Mouse (Mus musculus) kidney, postnatal 4 days (tissue): ENCODE results near the gene Nenf.

Experiments
- DNase-seq, 2 experiments: peaks; one replicate each; pipeline ENCODE4 v3.0.0; 2021; ENCODE audit warnings: mixed read lengths in 2 of 2

Gene Nenf

GRCm38 (mm10) chr1:191316818-191317217, 1.2 kb downstream of the Nenf start:
- no peak for DNase-seq

- no peak for DNase-seq
Measured at GRCm38 (mm10) chr1:191313926-191314325, 4.1 kb downstream of the Nenf start.

- DNase-seq: no peak
Measured at GRCm38 (mm10) chr1:191313158-191313557, 4.8 kb downstream of the Nenf start.

GRCm38 (mm10) chr1:191312513-191312941, 5.5 kb downstream of the Nenf start:
- DNase-seq: peak; percentile 91 to 92

- DNase-seq: no peak
Measured at GRCm38 (mm10) chr1:191311296-191311898, 6.6 kb downstream of the Nenf start.

GRCm38 (mm10) chr1:191307766-191308455, 10.1 kb downstream of the Nenf start:
- no peak for DNase-seq

GRCm38 (mm10) chr1:191306316-191306715, 11.7 kb downstream of the Nenf start:
- no peak for DNase-seq

GRCm38 (mm10) chr1:191305610-191306009, 12.4 kb downstream of the Nenf start:
- peak in 1 of 2 experiments; percentile 58 for DNase-seq

GRCm38 (mm10) chr1:191304216-191304615, 13.8 kb downstream of the Nenf start:
- DNase-seq: no peak

GRCm38 (mm10) chr1:191303736-191304135, 14.3 kb downstream of the Nenf start:
- no peak for DNase-seq

GRCm38 (mm10) chr1:191301903-191302302, 16.1 kb downstream of the Nenf start:
- no peak for DNase-seq

GRCm38 (mm10) chr1:191299215-191299942, 18.6 kb downstream of the Nenf start:
- DNase-seq: peak; percentile 72 to 76

- DNase-seq: no peak
Measured at GRCm38 (mm10) chr1:191298304-191298703, 19.7 kb downstream of the Nenf start.

- peak; percentile 47 to 61 for DNase-seq
Measured at GRCm38 (mm10) chr1:191296445-191296844, 21.5 kb downstream of the Nenf start.

GRCm38 (mm10) chr1:191295784-191296183, 22.2 kb downstream of the Nenf start:
- DNase-seq: no peak

- DNase-seq: no peak
Measured at GRCm38 (mm10) chr1:191293996-191294795, 23.8 kb downstream of the Nenf start.

- no peak for DNase-seq
Measured at GRCm38 (mm10) chr1:191293051-191293450, 24.9 kb downstream of the Nenf start.

- no peak for DNase-seq
Measured at GRCm38 (mm10) chr1:191292348-191292747, 25.6 kb downstream of the Nenf start.

GRCm38 (mm10) chr1:191288762-191289161, 29.2 kb downstream of the Nenf start:
- peak; percentile 75 to 82 for DNase-seq

- DNase-seq: no peak
Measured at GRCm38 (mm10) chr1:191284502-191284901, 33.5 kb downstream of the Nenf start.

- DNase-seq: no peak
Measured at GRCm38 (mm10) chr1:191283110-191284040, 34.6 kb downstream of the Nenf start.

- DNase-seq: no peak
Measured at GRCm38 (mm10) chr1:191282319-191282718, 35.7 kb downstream of the Nenf start.
